Mouse (Mus musculus): ENCODE measurements at regions not wholly inside any gene's neighbourhood (a gene's known extent, or its start where the extent isn't known, plus 50 kb on each side); places are given as distances from the start of the nearest gene placed in this dataset.

DNA sequence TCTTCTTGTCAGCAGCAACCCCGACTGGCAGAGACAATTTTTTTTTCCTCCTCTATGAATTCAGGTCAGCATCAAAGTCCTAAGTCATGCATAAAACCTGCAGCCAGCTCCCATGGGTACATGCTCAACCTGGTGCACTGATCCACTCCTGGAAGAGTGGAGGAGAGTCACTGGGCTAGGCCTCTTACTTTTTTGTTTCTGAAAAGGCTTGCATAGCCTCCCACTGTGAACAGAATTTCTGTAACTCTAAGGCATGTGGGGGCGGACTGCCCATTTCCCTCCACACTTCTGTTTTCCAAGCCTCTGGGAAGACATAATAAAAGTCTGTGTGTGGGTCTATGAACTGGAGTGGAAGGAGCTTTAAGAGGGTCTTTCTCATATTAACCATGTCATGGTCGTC is 218.8 kb downstream of the Gpat3 start:
- Histone ChIP-seq H3K9me3 (ENCODE audit: low read length) (no peaks in the 10 kb centered on the region), H3K9ac (replicated peaks; ENCODE audit: low read depth) (no peak overlapping the region), H3K4me3 (ENCODE audit: low read depth, low read length) (no peak overlapping the region), H3K27ac (ENCODE audit: low read length) (no peak overlapping the region), H3K4me2 (replicated peaks; ENCODE audit: low read depth, low read length) (no peak overlapping the region), H3K4me1 (ENCODE audit: insufficient read depth, low read depth, low read length) (no peaks in the 10 kb centered on the region), H3K27me3 (replicated peaks; ENCODE audit: insufficient read depth, low read length) (no peaks in the 10 kb centered on the region), H3K36me3 (ENCODE audit: insufficient read depth, low read length) (no peaks in the 10 kb centered on the region)
- DNase-seq (ENCODE audit: low spot score) (no peak), ATAC-seq (no peak)
- 67% methylated on average over 3 of the region's 3 CpGs for WGBS
- TF ChIP-seq EP300 (IDR thresholded peaks at IDR 0.05), result no peak
- no peak for TF ChIP-seq CTCF (IDR thresholded peaks at IDR 0.05)

DNA sequence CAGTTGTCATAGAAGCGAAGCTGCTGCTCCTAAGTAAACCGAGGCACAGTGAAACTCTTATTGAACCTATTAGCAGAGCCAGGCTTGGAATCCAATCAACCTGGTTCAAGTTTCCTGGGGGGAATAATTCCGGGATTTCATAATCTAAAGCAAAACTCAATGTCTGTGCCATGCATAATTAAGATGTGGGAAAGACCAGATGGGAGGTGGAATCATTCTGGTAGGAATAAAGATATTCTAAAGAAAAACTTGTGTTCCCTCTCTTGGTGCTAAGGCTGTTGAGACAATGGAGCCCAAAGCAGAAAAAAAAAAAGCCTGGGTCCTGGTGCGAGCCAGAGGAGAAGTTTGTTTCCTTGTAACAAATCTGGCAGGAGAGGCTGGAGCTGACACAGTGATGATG is 217.7 kb downstream of the Gpat3 start:
- WGBS, result 85% methylated on average over 4 of the region's 4 CpGs
- ATAC-seq, result no peak
- Histone ChIP-seq H3K36me3 (ENCODE audit: insufficient read depth, low read length) (no peaks in the 10 kb centered on the region), H3K27me3 (replicated peaks; ENCODE audit: insufficient read depth, low read length) (no peaks in the 10 kb centered on the region), H3K4me1 (ENCODE audit: insufficient read depth, low read depth, low read length) (no peaks in the 10 kb centered on the region), H3K4me2 (replicated peaks; ENCODE audit: low read depth, low read length) (no peak overlapping the region), H3K4me3 (ENCODE audit: low read depth, low read length) (no peak overlapping the region), H3K9ac (replicated peaks; ENCODE audit: low read depth) (no peak overlapping the region), H3K9me3 (ENCODE audit: low read length) (no peaks in the 10 kb centered on the region), H3K27ac (ENCODE audit: low read length) (no peak overlapping the region)
- no peak for DNase-seq (ENCODE audit: low spot score)
- TF ChIP-seq CTCF (IDR thresholded peaks at IDR 0.05), result no peak
- no peak for TF ChIP-seq EP300 (IDR thresholded peaks at IDR 0.05)

DNA sequence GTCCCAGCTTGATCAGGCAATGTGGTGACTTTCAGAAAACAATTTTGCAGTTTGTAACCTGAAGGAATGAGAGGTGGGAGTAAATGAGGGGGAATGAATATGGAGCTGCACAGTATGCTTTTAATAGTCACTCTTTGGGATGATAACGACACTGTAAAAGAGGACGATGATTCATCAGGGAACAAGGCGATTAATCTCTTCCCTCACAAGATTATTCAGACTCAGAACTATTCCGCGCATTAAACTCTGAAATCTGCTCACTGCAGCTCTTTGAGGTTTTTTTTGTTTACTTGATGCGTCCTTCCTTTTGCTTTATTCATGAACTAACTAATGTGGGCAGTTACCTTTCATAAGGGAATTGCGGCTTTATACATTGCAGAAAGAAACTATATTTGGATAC is 206.1 kb downstream of the Gpat3 start:
- H3K9ac ChIP-seq (replicated peaks; ENCODE audit: low read depth), result no peak overlapping the region
- 77% methylated on average over 7 of the region's 7 CpGs for WGBS
- H3K4me3 ChIP-seq (ENCODE audit: low read depth, low read length), result no peak overlapping the region
- DNase-seq (ENCODE audit: low spot score), result no peak
- TF ChIP-seq EP300 (IDR thresholded peaks at IDR 0.05), result no peak
- no peak for TF ChIP-seq CTCF (IDR thresholded peaks at IDR 0.05)
- no peaks in the 10 kb centered on the region for H3K27me3 ChIP-seq (replicated peaks; ENCODE audit: insufficient read depth, low read length)
- no peak overlapping the region for H3K4me2 ChIP-seq (replicated peaks; ENCODE audit: low read depth, low read length)
- no peaks in the 10 kb centered on the region for H3K4me1 ChIP-seq (ENCODE audit: insufficient read depth, low read depth, low read length)
- no peaks in the 10 kb centered on the region for H3K9me3 ChIP-seq (ENCODE audit: low read length)
- H3K36me3 ChIP-seq (ENCODE audit: insufficient read depth, low read length), result no peaks in the 10 kb centered on the region
- no peak for ATAC-seq
- no peak overlapping the region for H3K27ac ChIP-seq (ENCODE audit: low read length)

DNA sequence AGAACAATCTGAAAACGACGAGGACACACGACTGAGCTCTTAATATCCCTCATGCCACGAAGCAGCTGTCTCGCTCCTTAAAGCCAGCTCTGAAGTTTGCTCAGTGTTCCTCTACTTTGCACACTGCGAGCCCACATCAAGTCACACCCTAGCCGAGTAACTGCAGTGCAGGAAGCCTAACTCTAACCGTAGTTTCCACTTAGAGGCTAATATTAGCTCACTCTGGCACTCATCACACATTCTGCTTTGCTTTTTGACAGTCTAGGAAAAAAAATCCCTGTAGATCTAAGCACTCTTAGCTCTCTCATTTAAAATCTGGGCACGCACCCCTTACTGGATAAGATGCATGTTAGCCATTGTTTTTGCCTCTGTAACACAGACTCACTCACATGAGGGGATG is 195.0 kb downstream of the Gpat3 start:
- no peaks in the 10 kb centered on the region for H3K36me3 ChIP-seq (ENCODE audit: insufficient read depth, low read length)
- no peak overlapping the region for H3K9ac ChIP-seq (replicated peaks; ENCODE audit: low read depth)
- H3K9me3 ChIP-seq (ENCODE audit: low read length), result no peaks in the 10 kb centered on the region
- DNase-seq (ENCODE audit: low spot score) (no peak), ATAC-seq (no peak)
- TF ChIP-seq EP300 (IDR thresholded peaks at IDR 0.05) (no peak), CTCF (IDR thresholded peaks at IDR 0.05) (no peak)
- no peak overlapping the region for H3K4me2 ChIP-seq (replicated peaks; ENCODE audit: low read depth, low read length)
- 41% methylated on average over 9 of the region's 9 CpGs for WGBS
- no peak overlapping the region for H3K27ac ChIP-seq (ENCODE audit: low read length)
- H3K4me3 ChIP-seq (ENCODE audit: low read depth, low read length), result no peak overlapping the region
- H3K4me1 ChIP-seq (ENCODE audit: insufficient read depth, low read depth, low read length), result no peaks in the 10 kb centered on the region
- no peaks in the 10 kb centered on the region for H3K27me3 ChIP-seq (replicated peaks; ENCODE audit: insufficient read depth, low read length)

DNA sequence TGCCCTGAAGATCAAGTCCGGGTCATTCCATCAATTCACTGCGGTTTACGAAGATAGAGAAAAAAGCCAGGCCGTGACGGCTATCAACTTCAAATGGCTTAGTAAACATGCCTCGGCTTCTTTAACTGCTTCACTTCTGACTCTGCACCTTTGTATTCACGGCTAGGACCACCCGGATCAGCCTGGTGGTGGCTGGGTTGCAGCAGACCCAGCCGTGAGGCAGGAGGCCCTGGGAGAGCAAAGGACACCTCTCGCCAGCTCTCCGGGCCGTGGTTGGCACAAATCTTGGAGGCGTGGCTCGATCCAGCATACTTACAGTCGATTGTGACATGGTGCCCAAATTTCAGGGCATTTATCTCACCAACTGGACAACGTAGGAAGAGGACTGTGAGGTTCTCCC is 187.5 kb downstream of the Gpat3 start:
- TF ChIP-seq CTCF (IDR thresholded peaks at IDR 0.05) (no peak), EP300 (IDR thresholded peaks at IDR 0.05) (no peak)
- Histone ChIP-seq H3K4me2 (replicated peaks; ENCODE audit: low read depth, low read length) (no peak overlapping the region), H3K36me3 (ENCODE audit: insufficient read depth, low read length) (no peaks in the 10 kb centered on the region), H3K9ac (replicated peaks; ENCODE audit: low read depth) (no peak overlapping the region), H3K4me3 (ENCODE audit: low read depth, low read length) (no peak overlapping the region), H3K9me3 (ENCODE audit: low read length) (no peaks in the 10 kb centered on the region), H3K4me1 (ENCODE audit: insufficient read depth, low read depth, low read length) (no peaks in the 10 kb centered on the region), H3K27ac (ENCODE audit: low read length) (no peak overlapping the region), H3K27me3 (replicated peaks; ENCODE audit: insufficient read depth, low read length) (no peaks in the 10 kb centered on the region)
- WGBS, result 32% methylated on average over 16 of the region's 16 CpGs
- ATAC-seq, result no peak
- DNase-seq (ENCODE audit: low spot score), result no peak

DNA sequence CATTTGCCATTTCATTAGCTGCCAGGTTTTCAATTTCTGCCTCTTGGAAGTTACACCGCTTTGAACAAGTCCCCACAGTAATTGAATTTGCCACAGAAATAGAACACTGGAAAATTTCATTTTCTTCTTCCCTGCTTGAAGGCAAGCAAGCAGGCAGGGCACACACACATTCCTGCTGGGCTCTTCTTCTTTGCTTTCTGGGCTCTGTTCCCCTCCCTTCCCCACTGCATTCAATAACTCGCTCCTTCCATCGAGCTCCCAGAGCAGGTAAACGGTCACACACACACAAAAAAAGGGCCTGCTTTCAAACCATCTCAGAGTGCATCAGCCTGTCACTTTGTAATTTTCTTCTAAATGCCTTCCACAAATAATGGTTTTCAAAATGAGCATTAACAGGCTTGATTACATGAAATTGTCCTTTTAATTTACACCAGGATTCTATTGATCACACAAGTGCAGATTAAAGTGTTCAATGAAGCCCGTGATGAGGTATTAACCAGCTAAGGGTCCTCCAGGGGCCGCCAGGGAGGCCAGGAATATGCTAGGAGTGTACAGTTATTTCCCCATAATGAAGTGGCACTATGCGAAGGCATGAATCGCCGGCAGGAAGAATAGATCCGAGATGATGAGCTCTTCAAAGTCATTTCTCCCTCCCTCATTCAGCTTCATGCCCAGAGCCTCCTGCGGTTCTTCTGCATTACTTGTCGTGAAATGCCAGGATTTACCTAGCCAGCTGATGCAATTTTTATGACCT is 186.8 kb downstream of the Gpat3 start:
- WGBS, result 62% methylated on average over 12 of the region's 12 CpGs
- no peak for ATAC-seq
- no peaks in the 10 kb centered on the region for H3K4me1 ChIP-seq (ENCODE audit: insufficient read depth, low read depth, low read length)

DNA sequence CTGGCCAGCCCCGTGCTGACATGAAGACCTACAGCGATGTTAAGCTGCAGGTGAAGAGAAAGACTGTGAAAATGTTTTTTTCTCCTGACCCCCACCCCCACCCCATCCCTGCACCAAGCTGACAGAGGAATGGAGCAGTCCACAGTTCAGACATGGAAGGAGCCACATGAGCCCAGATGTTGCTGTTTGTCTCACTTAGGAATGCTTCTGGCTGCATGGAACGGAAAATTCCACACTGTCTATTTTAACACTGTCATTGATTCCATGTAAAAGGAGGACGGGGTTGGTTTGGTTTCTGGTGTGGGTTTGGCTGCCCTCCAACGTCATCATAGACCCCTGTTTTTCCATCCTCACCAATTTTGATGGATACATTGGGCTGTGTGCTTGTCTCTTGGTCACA is 179.3 kb downstream of the Gpat3 start:
- Histone ChIP-seq H3K27ac (ENCODE audit: low read length) (no peak overlapping the region), H3K4me1 (ENCODE audit: insufficient read depth, low read depth, low read length) (no peaks in the 10 kb centered on the region), H3K9ac (replicated peaks; ENCODE audit: low read depth) (no peak overlapping the region), H3K4me2 (replicated peaks; ENCODE audit: low read depth, low read length) (no peak overlapping the region), H3K4me3 (ENCODE audit: low read depth, low read length) (no peak overlapping the region), H3K27me3 (replicated peaks; ENCODE audit: insufficient read depth, low read length) (no peaks in the 10 kb centered on the region), H3K9me3 (ENCODE audit: low read length) (no peaks in the 10 kb centered on the region), H3K36me3 (ENCODE audit: insufficient read depth, low read length) (no peaks in the 10 kb centered on the region)
- WGBS, result 62% methylated on average over 5 of the region's 5 CpGs
- no peak for ATAC-seq
- DNase-seq (ENCODE audit: low spot score), result no peak
- TF ChIP-seq CTCF (IDR thresholded peaks at IDR 0.05) (no peak), EP300 (IDR thresholded peaks at IDR 0.05) (no peak)

More for the DNA sequence above, 186.8 kb downstream of the Gpat3 start:
- TF ChIP-seq EP300 (IDR thresholded peaks at IDR 0.05) (no peak), CTCF (IDR thresholded peaks at IDR 0.05) (no peak)
- Histone ChIP-seq H3K27me3 (replicated peaks; ENCODE audit: insufficient read depth, low read length) (no peaks in the 10 kb centered on the region), H3K4me3 (ENCODE audit: low read depth, low read length) (no peak overlapping the region), H3K9me3 (ENCODE audit: low read length) (no peaks in the 10 kb centered on the region), H3K4me2 (replicated peaks; ENCODE audit: low read depth, low read length) (no peak overlapping the region), H3K36me3 (ENCODE audit: insufficient read depth, low read length) (no peaks in the 10 kb centered on the region), H3K27ac (ENCODE audit: low read length) (no peak overlapping the region), H3K9ac (replicated peaks; ENCODE audit: low read depth) (no peak overlapping the region)
- no peak for DNase-seq (ENCODE audit: low spot score)

All from lung, postnatal 0 days (tissue).